Mouse (Mus musculus) spleen, postnatal 36 days (tissue): ENCODE data around the gene Wdr70.
A peak's percentile ranks its signal among the peaks of the same experiment; 100 is the strongest.

Experiments
- DNase-seq, 2 experiments: peaks; one replicate each; pipeline ENCODE4 v3.0.0; 2022; ENCODE audit warnings: low spot score in 2 of 2, mixed read lengths in 1 of 2

Gene Wdr70

GRCm38 (mm10) chr15:7863328-7863727, 235.7 kb downstream of the Wdr70 start:
- no peak for DNase-seq

DNA sequence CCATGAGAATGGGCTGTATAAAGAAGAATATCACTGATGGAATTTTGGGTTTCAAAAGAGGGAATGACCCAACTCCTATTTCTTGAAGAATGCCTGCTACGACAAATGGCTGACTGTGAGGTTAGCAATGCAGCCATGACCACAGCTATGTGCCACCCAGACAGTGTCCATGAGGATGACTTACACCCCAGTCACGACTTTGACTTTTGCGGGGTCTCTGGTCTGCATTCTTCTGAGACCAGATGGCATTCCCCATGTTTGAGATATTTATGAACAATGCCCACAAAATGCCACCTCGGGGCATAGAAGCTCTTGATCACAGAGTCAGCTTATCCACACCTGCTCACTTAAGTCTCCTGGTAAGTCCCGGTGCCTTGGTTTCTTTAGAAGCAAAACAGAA, 236.1 kb downstream of the Wdr70 start:
- DNase-seq, result no peak

DNA sequence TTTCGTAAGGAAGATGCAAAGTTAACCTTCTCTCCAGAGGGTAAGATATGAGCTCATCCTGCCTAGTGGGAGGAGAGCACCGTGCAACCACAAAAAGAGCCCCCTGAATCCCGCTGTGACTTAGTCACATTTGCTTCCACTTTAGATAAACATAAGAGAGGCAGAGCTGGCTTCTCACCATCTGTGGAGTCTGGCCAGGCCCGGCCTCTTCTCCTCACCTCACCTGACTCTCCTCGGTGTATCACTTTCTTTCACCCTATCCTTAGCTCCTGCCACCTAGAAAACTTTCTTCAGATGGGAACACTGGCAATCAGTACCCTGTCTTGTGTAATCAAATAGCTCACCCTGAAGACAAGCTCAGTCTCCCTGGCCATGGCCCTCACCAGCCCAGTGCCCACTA, 240.2 kb downstream of the Wdr70 start:
- no peak for DNase-seq

- no peak for DNase-seq
These were observed 241.6 kb downstream of the Wdr70 start for GRCm38 (mm10) chr15:7857418-7857817.

DNA sequence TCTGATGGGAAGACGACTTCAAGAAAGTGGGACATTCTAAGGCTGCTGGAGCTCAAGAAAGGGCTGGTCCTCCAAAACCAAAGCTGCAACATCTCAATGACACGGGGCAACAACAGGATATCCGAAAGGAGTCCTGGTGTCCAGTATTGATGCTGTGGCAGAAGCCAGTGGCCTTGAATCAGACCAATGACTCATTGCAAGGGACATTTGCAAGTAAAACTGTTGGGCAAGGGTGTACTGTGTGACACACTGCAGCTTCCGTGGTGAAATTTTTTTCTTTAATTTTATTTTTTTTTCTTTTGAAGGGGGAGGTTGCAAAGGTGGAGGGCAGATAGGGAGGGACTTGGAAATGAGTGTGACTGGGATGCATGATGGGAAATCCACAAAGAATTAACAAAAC, 256.6 kb downstream of the Wdr70 start:
- no peak for DNase-seq

DNA sequence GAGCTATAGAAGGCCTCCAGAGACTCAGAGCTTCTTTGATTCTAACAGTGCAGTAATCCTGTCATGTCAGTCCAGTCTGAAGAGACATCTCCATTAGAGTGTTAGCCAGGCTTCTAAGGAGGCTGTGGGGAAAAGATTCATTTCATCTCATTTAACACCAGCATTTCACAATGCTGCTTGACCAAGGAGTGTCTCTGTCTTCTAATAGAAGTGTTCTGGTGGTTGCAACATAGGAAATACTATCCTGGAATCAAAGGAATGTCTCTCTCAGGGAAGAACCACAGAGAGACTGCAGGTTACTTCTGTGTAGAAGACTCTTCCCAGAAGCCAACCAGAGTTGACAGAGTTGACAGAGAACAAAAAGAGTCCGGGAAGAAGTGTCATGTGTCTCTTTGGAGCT, 257.3 kb downstream of the Wdr70 start:
- DNase-seq, result no peak

GRCm38 (mm10) chr15:7838921-7839309, 260.1 kb downstream of the Wdr70 start:
- no peak for DNase-seq

DNA sequence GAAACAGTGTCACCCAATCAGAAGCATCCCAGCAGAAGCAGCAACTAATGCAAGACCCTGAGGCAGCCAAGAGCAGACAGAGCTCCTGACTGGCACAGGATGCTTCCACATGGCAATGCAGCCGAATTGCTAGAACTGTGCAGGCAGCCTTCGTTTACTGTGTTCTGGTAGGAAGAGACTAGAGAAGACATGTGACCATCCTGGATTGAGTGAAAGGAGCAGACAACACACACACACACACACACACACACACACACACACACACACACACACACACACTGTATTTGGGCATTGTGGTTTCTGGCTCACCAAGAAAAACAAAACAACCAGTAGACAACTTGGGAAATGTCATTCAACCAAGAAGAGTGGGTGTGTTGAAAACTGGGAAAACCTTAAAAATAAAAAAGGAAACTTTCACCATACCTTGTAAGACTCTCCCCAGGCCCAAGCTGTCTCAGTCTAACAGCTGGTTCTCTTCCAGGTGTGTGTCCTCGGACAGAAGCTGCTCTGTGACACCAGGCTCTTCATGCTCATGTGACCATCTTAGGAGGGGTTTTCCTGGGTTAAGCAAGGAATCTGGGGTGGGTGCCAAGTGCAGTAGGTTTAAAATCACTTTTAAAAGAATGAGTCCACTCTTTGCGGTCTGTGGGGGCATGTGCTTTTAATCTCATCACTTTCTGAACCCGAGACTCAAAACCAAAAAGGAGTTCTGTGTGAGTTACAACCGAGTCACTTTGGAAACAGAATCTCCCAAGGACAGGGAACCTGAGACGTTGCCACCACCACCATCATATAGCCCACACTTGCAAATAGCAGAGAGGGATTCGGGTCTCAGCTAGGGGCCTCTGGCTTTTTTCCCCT, 260.7 kb downstream of the Wdr70 start:
- DNase-seq, result no peak

- peak in 1 of 2 experiments; percentile 14 for DNase-seq
These were observed 263.6 kb downstream of the Wdr70 start for GRCm38 (mm10) chr15:7835404-7835803.

- DNase-seq, result no peak
These were observed 273.5 kb downstream of the Wdr70 start for GRCm38 (mm10) chr15:7825530-7825929.

- DNase-seq, result no peak
These were observed 275.1 kb downstream of the Wdr70 start for GRCm38 (mm10) chr15:7823886-7824285.
